Mouse (Mus musculus) embryonic facial prominence, embryonic 10.5 days (tissue): ENCODE results near the gene Gpc6. TPM values are rescaled to one million over a fixed set of nuclear protein-coding genes. Genes with fewer than 3 reads are reported as not detected.

ENCODE experiments used
- DNase-seq: peaks from one replicate; pipeline ENCODE4 v3.0.0-alpha.2; 2017; ENCODE audit warnings: low spot score
- H3K27ac ChIP-seq: fragments of 300-500 bp; sonication (generic); replicated peaks from 2 replicates; pipeline ENCODE4 v1.5.1; 2016; ENCODE audit warnings: mild to moderate bottlenecking
- H3K27me3 ChIP-seq: fragments of 300-500 bp; sonication (generic); replicated peaks from 2 replicates; pipeline ENCODE4 v1.6.1; 2016; ENCODE audit warnings: low read depth, mild to moderate bottlenecking; ENCODE audit not compliant: poor library complexity, severe bottlenecking
- H3K36me3 ChIP-seq: fragments of 300-500 bp; sonication (generic); replicated peaks from 2 replicates; pipeline ENCODE4 v1.6.1; 2016; ENCODE audit warnings: mild to moderate bottlenecking, moderate library complexity
- H3K4me1 ChIP-seq: fragments of 300-500 bp; sonication (generic); 2 replicates; pipeline ENCODE4 v1.6.1; 2016
- H3K4me3 ChIP-seq: fragments of 300-500 bp; sonication (generic); 2 replicates; pipeline ENCODE4 v1.5.1; 2016; ENCODE audit warnings: mild to moderate bottlenecking, moderate library complexity
- H3K9me3 ChIP-seq: fragments of 300-500 bp; sonication (generic); 2 replicates; pipeline ENCODE4 v1.6.1; 2016; ENCODE audit warnings: mild to moderate bottlenecking
- WGBS: fragments of 180-500 bp; shearing (Covaris S2); methylation state at CpG from one replicate; pipeline ENCODE4 v1.1.7; 2016; 5-methylcytosine and 5-hydroxymethylcytosine counted together
- polyA plus RNA-seq: library from polyadenylated mRNA; unstranded; fragments of >200 nt; fragmentation: Nextera tagmentation; extraction: Ambion mirVana; gene quantifications from 2 replicates; pipeline ENCODE4 v1.2.1, GENCODE M21; 2016

Gene Gpc6
- polyA plus RNA-seq, 1 experiment from 2014 or later, result 41.4 TPM

- DNase-seq, result no peak
- H3K4me1 ChIP-seq, result no peaks in the 10 kb centered on the region
- H3K4me3 ChIP-seq, result no peak overlapping the region
- H3K27ac ChIP-seq, result no peak overlapping the region
- no peaks in the 10 kb centered on the region for H3K27me3 ChIP-seq
- no peaks in the 10 kb centered on the region for H3K9me3 ChIP-seq
- whole genome bisulfite sequencing, result 92% methylated on average over 3 of the region's 3 CpGs
- H3K36me3 ChIP-seq, result no peaks in the 10 kb centered on the region; the same call in 1 of the 2 replicates
Observed at GRCm38 (mm10) chr14:117113153-117113552, 188.0 kb downstream of the Gpc6 start.

GRCm38 (mm10) chr14:117122036-117122435 is 196.9 kb downstream of the Gpc6 start:
- 0 out of 2 replicates have a peak, but pooled peaks cover 5% of the 10 kb centered on the region for H3K4me1 ChIP-seq
- no peak overlapping the region for H3K27ac ChIP-seq
- no peak overlapping the region for H3K4me3 ChIP-seq
- no peaks in the 10 kb centered on the region for H3K36me3 ChIP-seq
- no peak for DNase-seq
- WGBS, result 78% methylated on average over 1 of the region's 1 CpGs
- no peaks in the 10 kb centered on the region for H3K9me3 ChIP-seq
- H3K27me3 ChIP-seq, result no peaks in the 10 kb centered on the region

- Histone ChIP-seq H3K4me3 (no peak overlapping the region), H3K9me3 (no peaks in the 10 kb centered on the region), H3K27me3 (no peaks in the 10 kb centered on the region), H3K4me1 (no peaks in the 10 kb centered on the region), H3K27ac (no peak overlapping the region), H3K36me3 (peaks cover 8% of the 10 kb centered on the region)
- DNase-seq, result no peak
- 78% methylated on average over 1 of the region's 1 CpGs for WGBS
Observed at GRCm38 (mm10) chr14:117130334-117130733, 205.2 kb downstream of the Gpc6 start.

- no peak overlapping the region for H3K4me3 ChIP-seq
- WGBS, result 95% methylated on average over 1 of the region's 1 CpGs
- peaks cover 8% of the 10 kb centered on the region for H3K36me3 ChIP-seq
- H3K27me3 ChIP-seq, result no peaks in the 10 kb centered on the region
- H3K4me1 ChIP-seq, result no peaks in the 10 kb centered on the region
- H3K9me3 ChIP-seq, result no peaks in the 10 kb centered on the region
- no peak overlapping the region for H3K27ac ChIP-seq
- DNase-seq, result no peak
Observed at GRCm38 (mm10) chr14:117131324-117131723, 206.2 kb downstream of the Gpc6 start.

- Histone ChIP-seq H3K9me3 (no peaks in the 10 kb centered on the region), H3K27me3 (no peaks in the 10 kb centered on the region), H3K36me3 (no peaks in the 10 kb centered on the region), H3K27ac (no peak overlapping the region), H3K4me1 (no peaks in the 10 kb centered on the region), H3K4me3 (no peak overlapping the region)
- no peak for DNase-seq
- 90% methylated on average over 6 of the region's 6 CpGs for WGBS
Observed at GRCm38 (mm10) chr14:117141077-117141848, 216.1 kb downstream of the Gpc6 start.

- H3K4me1 ChIP-seq, result no peaks in the 10 kb centered on the region
- H3K4me3 ChIP-seq, result no peak overlapping the region
- DNase-seq, result no peak
- H3K36me3 ChIP-seq, result no peaks in the 10 kb centered on the region
- no peaks in the 10 kb centered on the region for H3K9me3 ChIP-seq
- no peaks in the 10 kb centered on the region for H3K27me3 ChIP-seq
- 85% methylated on average over 4 of the region's 4 CpGs for WGBS
- H3K27ac ChIP-seq, result no peak overlapping the region
Observed at GRCm38 (mm10) chr14:117146089-117146488, 221.0 kb downstream of the Gpc6 start.

GRCm38 (mm10) chr14:117146665-117147064 is 221.6 kb downstream of the Gpc6 start:
- H3K4me1 ChIP-seq, result no peaks in the 10 kb centered on the region
- H3K36me3 ChIP-seq, result no peaks in the 10 kb centered on the region
- H3K27ac ChIP-seq, result no peak overlapping the region
- no peak overlapping the region for H3K4me3 ChIP-seq
- H3K9me3 ChIP-seq, result no peaks in the 10 kb centered on the region
- no peaks in the 10 kb centered on the region for H3K27me3 ChIP-seq
- WGBS, result 78% methylated on average over 4 of the region's 4 CpGs
- no peak for DNase-seq

GRCm38 (mm10) chr14:117151621-117152020 is 226.5 kb downstream of the Gpc6 start:
- Histone ChIP-seq H3K4me1 (no peaks in the 10 kb centered on the region), H3K36me3 (no peaks in the 10 kb centered on the region), H3K27ac (no peak overlapping the region), H3K4me3 (no peak overlapping the region), H3K9me3 (no peaks in the 10 kb centered on the region), H3K27me3 (no peaks in the 10 kb centered on the region)
- DNase-seq, result no peak
- 95% methylated on average over 7 of the region's 7 CpGs for WGBS

GRCm38 (mm10) chr14:117155884-117156465 is 230.9 kb downstream of the Gpc6 start:
- no peaks in the 10 kb centered on the region for H3K27me3 ChIP-seq

GRCm38 (mm10) chr14:117157426-117157825 is 232.3 kb downstream of the Gpc6 start:
- 87% methylated on average over 3 of the region's 3 CpGs for WGBS
- no peak for DNase-seq

More at GRCm38 (mm10) chr14:117155884-117156465, 230.9 kb downstream of the Gpc6 start:
- H3K4me3 ChIP-seq, result no peak overlapping the region
- no peak for DNase-seq
- no peaks in the 10 kb centered on the region for H3K4me1 ChIP-seq
- H3K36me3 ChIP-seq, result no peaks in the 10 kb centered on the region
- H3K27ac ChIP-seq, result no peak overlapping the region
- WGBS, result 93% methylated on average over 14 of the region's 14 CpGs
- no peaks in the 10 kb centered on the region for H3K9me3 ChIP-seq

GRCm38 (mm10) chr14:117166350-117166749 is 241.2 kb downstream of the Gpc6 start:
- DNase-seq, result no peak
- H3K27ac ChIP-seq, result no peak overlapping the region
- WGBS, result 93% methylated on average over 5 of the region's 5 CpGs
- H3K36me3 ChIP-seq, result no peaks in the 10 kb centered on the region
- H3K9me3 ChIP-seq, result no peaks in the 10 kb centered on the region
- no peaks in the 10 kb centered on the region for H3K27me3 ChIP-seq
- no peak overlapping the region for H3K4me3 ChIP-seq
- H3K4me1 ChIP-seq, result no peaks in the 10 kb centered on the region

More at GRCm38 (mm10) chr14:117157426-117157825, 232.3 kb downstream of the Gpc6 start:
- no peaks in the 10 kb centered on the region for H3K4me1 ChIP-seq
- H3K27me3 ChIP-seq, result no peaks in the 10 kb centered on the region
- no peak overlapping the region for H3K4me3 ChIP-seq
- no peaks in the 10 kb centered on the region for H3K36me3 ChIP-seq
- no peak overlapping the region for H3K27ac ChIP-seq
- H3K9me3 ChIP-seq, result no peaks in the 10 kb centered on the region

GRCm38 (mm10) chr14:117193364-117193763 is 268.2 kb downstream of the Gpc6 start:
- 90% methylated on average over 2 of the region's 2 CpGs for WGBS
- Histone ChIP-seq H3K4me3 (no peak overlapping the region), H3K27ac (no peak overlapping the region), H3K9me3 (no peaks in the 10 kb centered on the region), H3K27me3 (no peaks in the 10 kb centered on the region), H3K36me3 (peaks cover 9% of the 10 kb centered on the region), H3K4me1 (no peaks in the 10 kb centered on the region; the same call in 1 of the 2 replicates)
- no peak for DNase-seq

- Histone ChIP-seq H3K4me3 (no peak overlapping the region), H3K4me1 (no peaks in the 10 kb centered on the region), H3K36me3 (no peaks in the 10 kb centered on the region), H3K27ac (no peak overlapping the region), H3K27me3 (no peaks in the 10 kb centered on the region), H3K9me3 (no peaks in the 10 kb centered on the region)
- no peak for DNase-seq
- WGBS, result 71% methylated on average over 2 of the region's 2 CpGs
Observed at GRCm38 (mm10) chr14:117202012-117202411, 276.9 kb downstream of the Gpc6 start.
